In genomic region chr13:32717709-32718108, GRCm38 (mm10) we compare ENCODE assay signal across 25 mouse cellular contexts.
"Had no signal": no experiment of that assay in that cellular context is flagged by ENCODE, and none has a peak within 500 bp of the region (broad histone marks: within the 10 kb centered on the region; RNA-seq: fewer than 3 reads in every experiment).

No protein-coding gene starts in this region.

- H3K27ac ChIP-seq: gastrocnemius, adult 2 months; heart, embryonic 10.5 days; hindbrain, embryonic 10.5 days; hindbrain, embryonic 12.5 days; hindbrain, embryonic 14.5 days; intestine, embryonic 15.5 days; layer of hippocampus, adult 2 months; left cerebral cortex, adult 2 months; liver, embryonic 13.5 days; liver, embryonic 15.5 days had no signal

- H3K9ac ChIP-seq: hindbrain, embryonic 12.5 days; hindbrain, embryonic 14.5 days; intestine, embryonic 15.5 days; liver, embryonic 13.5 days; liver, embryonic 15.5 days had no signal

- H3K4me3 ChIP-seq: gastrocnemius, adult 2 months; heart, embryonic 10.5 days; hindbrain, embryonic 10.5 days; hindbrain, embryonic 12.5 days; intestine, embryonic 15.5 days; layer of hippocampus, adult 2 months; left cerebral cortex, adult 2 months; liver, embryonic 13.5 days; liver, embryonic 15.5 days had no signal

- DNase-seq: gastrocnemius, adult 2 months; gastrocnemius, postnatal 10 days; gastrocnemius, postnatal 25 days; heart, adult 18-20 months; heart, postnatal 10 days; heart, postnatal 4 days; kidney, adult 18-20 months; kidney, adult 8-10 months; kidney, postnatal 10 days; kidney, postnatal 25 days; kidney, postnatal 4 days; liver; liver, embryonic 13.5 days had no signal

- ATAC-seq: hindbrain, embryonic 16.5 days; inflammation-experienced regulatory T-cells, adult 6 months; intestine, embryonic 15.5 days; intestine, postnatal 0 days had no signal

- H3K9me3 ChIP-seq: heart, embryonic 10.5 days; hindbrain, embryonic 10.5 days; hindbrain, embryonic 12.5 days; intestine, embryonic 15.5 days; liver, embryonic 13.5 days; liver, embryonic 15.5 days had no signal

- H3K4me2 ChIP-seq: hindbrain, embryonic 12.5 days; hindbrain, embryonic 14.5 days; intestine, embryonic 15.5 days; liver, embryonic 11.5 days; liver, embryonic 13.5 days; liver, embryonic 15.5 days had no signal

- H3K27me3 ChIP-seq: hindbrain, embryonic 12.5 days; intestine, embryonic 15.5 days; liver, embryonic 13.5 days; liver, embryonic 15.5 days had no signal

- H3K36me3 ChIP-seq: heart, embryonic 10.5 days; hindbrain, embryonic 10.5 days; hindbrain, embryonic 12.5 days; intestine, embryonic 15.5 days; liver, embryonic 13.5 days; liver, embryonic 15.5 days had no signal

- H3K4me1 ChIP-seq: hindbrain, embryonic 10.5 days; hindbrain, embryonic 12.5 days; intestine, embryonic 15.5 days; liver, embryonic 13.5 days; liver, embryonic 15.5 days had no signal
